Comparison of ENCODE assay signal across 29 mouse cellular contexts in the genomic region with DNA sequence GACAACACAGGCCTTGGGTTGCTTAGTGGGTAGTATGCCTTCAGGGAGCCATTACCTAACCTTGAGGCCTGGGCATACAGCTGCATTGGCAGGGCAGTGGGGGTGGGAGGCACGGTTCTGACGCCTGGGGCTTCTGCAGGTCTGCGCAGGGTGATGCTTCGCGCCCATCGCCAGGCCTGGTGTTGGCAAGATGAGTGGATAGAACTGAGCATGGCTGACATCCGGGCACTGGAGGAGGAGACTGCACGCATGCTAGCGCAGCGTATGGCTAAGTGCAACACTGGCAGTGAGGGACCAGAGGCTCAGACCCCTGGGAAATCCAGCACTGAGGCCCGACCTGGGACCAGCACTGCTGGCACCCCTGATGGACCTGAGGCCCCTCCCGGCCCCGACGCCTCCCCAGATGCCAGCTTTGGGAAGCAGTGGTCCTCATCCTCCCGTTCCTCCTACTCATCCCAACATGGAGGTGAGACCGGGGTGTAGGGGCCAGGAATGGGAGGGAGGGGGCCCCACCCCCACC. TPM values are rescaled to one million over a fixed set of nuclear protein-coding genes. Genes with fewer than 3 reads are reported as not detected.
"Had no signal": no experiment of that assay in that cellular context is flagged by ENCODE, and none has a peak within 500 bp of the region (broad histone marks: within the 10 kb centered on the region; RNA-seq: fewer than 3 reads in every experiment).

No protein-coding gene starts in this region.

- DNase-seq: gastrocnemius, adult 2 months; gastrocnemius, postnatal 10 days; gastrocnemius, postnatal 25 days; heart, adult 2 months; heart, postnatal 10 days; heart, postnatal 4 days; kidney, adult 18-20 months; kidney, adult 8-10 months; kidney, postnatal 10 days; kidney, postnatal 4 days; liver; liver, embryonic 13.5 days had no signal

- H3K9me3 ChIP-seq: hindbrain, embryonic 10.5 days; intestine, embryonic 15.5 days; liver, embryonic 13.5 days had no signal

- H3K27ac ChIP-seq: gastrocnemius, adult 2 months; heart, adult 2 months; hindbrain, embryonic 10.5 days; hindbrain, embryonic 14.5 days; intestine, embryonic 15.5 days; layer of hippocampus, adult 2 months; left cerebral cortex, adult 2 months; liver, embryonic 13.5 days had no signal

- H3K4me3 ChIP-seq: gastrocnemius, adult 2 months; heart, adult 2 months; hindbrain, embryonic 10.5 days; intestine, embryonic 15.5 days; layer of hippocampus, adult 2 months; left cerebral cortex, adult 2 months; liver, embryonic 13.5 days had no signal

- ATAC-seq: hindbrain, embryonic 16.5 days; inflammation-experienced regulatory T-cells, adult 6 months; intestine, embryonic 15.5 days; intestine, postnatal 0 days had no signal

- H3K36me3 ChIP-seq: hindbrain, embryonic 10.5 days; liver, embryonic 13.5 days had no signal

- H3K9ac ChIP-seq: hindbrain, embryonic 14.5 days; intestine, embryonic 15.5 days; liver, embryonic 13.5 days had no signal

- H3K4me2 ChIP-seq: heart, embryonic 11.5 days; hindbrain, embryonic 14.5 days; intestine, embryonic 15.5 days; liver, embryonic 11.5 days; liver, embryonic 13.5 days had no signal

RNA-seq across cellular contexts. Expression of a gene that starts 23.4 kb away (rescaled TPM):
- polyA plus RNA-seq: frontal cortex, adult 2 months; heart, adult 2 months; heart, embryonic 11.5 days; heart, embryonic 14.5 days; heart, embryonic 16.5 days; hindbrain, embryonic 10.5 days; hindbrain, embryonic 14.5 days; hindbrain, embryonic 16.5 days; inflammation-experienced regulatory T-cells, adult 6 months; intestine, postnatal 0 days; kidney, embryonic 14.5 days; limb, embryonic 11.5 days; limb, embryonic 14.5 days had no signal

RNA-seq across cellular contexts. Expression of a gene that starts 34.9 kb away (rescaled TPM):
- polyA plus RNA-seq: heart, embryonic 11.5 days; heart, embryonic 14.5 days; heart, embryonic 16.5 days; hindbrain, embryonic 10.5 days; hindbrain, embryonic 14.5 days; hindbrain, embryonic 16.5 days; intestine, embryonic 15.5 days; intestine, postnatal 0 days; kidney, embryonic 14.5 days; kidney, embryonic 16.5 days; limb, embryonic 11.5 days; liver, embryonic 11.5 days; liver, embryonic 13.5 days had no signal
